Mouse (Mus musculus) CD4-positive, CD25-positive, alpha-beta regulatory T cell, adult 4 months (primary cell): ENCODE measurements around the gene Trpm8. TPM values are rescaled to one million over a fixed set of nuclear protein-coding genes. Genes with fewer than 3 reads are reported as not detected.
A peak's percentile ranks its signal among the peaks of the same experiment; 100 is the strongest.

Experiments
- ATAC-seq: one replicate; pipeline ENCODE4 v1.8.0; 2017
- polyA plus RNA-seq, 2 experiments: library from polyadenylated mRNA; unstranded; fragments of 100-300 nt; shearing (Covaris generic); gene quantifications; one replicate each; pipeline ENCODE4 v1.2.1; 2017

Gene Trpm8
- polyA plus RNA-seq, 2 experiments from 2014 or later: not detected

GRCm38 (mm10) chr1:88267489-88267888 is 10.0 kb upstream of the Trpm8 start:
- ATAC-seq: no peak

- ATAC-seq: no peak
Measured at GRCm38 (mm10) chr1:88268070-88268469, 9.4 kb upstream of the Trpm8 start.

- no peak for ATAC-seq
Measured at GRCm38 (mm10) chr1:88269539-88270309, 7.7 kb upstream of the Trpm8 start.

- ATAC-seq: no peak
Measured at GRCm38 (mm10) chr1:88272851-88273250, 4.6 kb upstream of the Trpm8 start.

GRCm38 (mm10) chr1:88273326-88273725 is 4.1 kb upstream of the Trpm8 start:
- no peak for ATAC-seq

GRCm38 (mm10) chr1:88273832-88274231 is 3.6 kb upstream of the Trpm8 start:
- no peak for ATAC-seq

GRCm38 (mm10) chr1:88274371-88275077 is 2.9 kb upstream of the Trpm8 start:
- no peak for ATAC-seq

GRCm38 (mm10) chr1:88275078-88275680 is 2.3 kb upstream of the Trpm8 start:
- ATAC-seq: no peak

- no peak for ATAC-seq
Measured at GRCm38 (mm10) chr1:88275698-88276523, 1.6 kb upstream of the Trpm8 start.

GRCm38 (mm10) chr1:88276524-88277097 is 850 bp upstream of the Trpm8 start:
- peak; percentile 20 for ATAC-seq

GRCm38 (mm10) chr1:88277818-88278511 is 504 bp downstream of the Trpm8 start:
- no peak for ATAC-seq

GRCm38 (mm10) chr1:88279111-88280005 is 1.9 kb downstream of the Trpm8 start:
- no peak for ATAC-seq

- ATAC-seq: no peak
Measured at GRCm38 (mm10) chr1:88280006-88280690, 2.7 kb downstream of the Trpm8 start.

- no peak for ATAC-seq
Measured at GRCm38 (mm10) chr1:88282301-88282700, 4.8 kb downstream of the Trpm8 start.

GRCm38 (mm10) chr1:88283376-88284227 is 6.1 kb downstream of the Trpm8 start:
- ATAC-seq: no peak

GRCm38 (mm10) chr1:88284228-88284945 is 6.9 kb downstream of the Trpm8 start:
- ATAC-seq: no peak

- ATAC-seq: no peak
Measured at GRCm38 (mm10) chr1:88284946-88285320, 7.5 kb downstream of the Trpm8 start.

GRCm38 (mm10) chr1:88285652-88286051 is 8.2 kb downstream of the Trpm8 start:
- no peak for ATAC-seq
